Mouse (Mus musculus) cerebellum, adult 11-12 months (tissue): ENCODE data around the gene Tnfsf18.
A peak's percentile ranks its signal among the peaks of the same experiment; 100 is the strongest.

Source experiments
- DNase-seq: peaks from one replicate; pipeline ENCODE4 v3.0.0; 2022

The Tnfsf18 gene

DNA sequence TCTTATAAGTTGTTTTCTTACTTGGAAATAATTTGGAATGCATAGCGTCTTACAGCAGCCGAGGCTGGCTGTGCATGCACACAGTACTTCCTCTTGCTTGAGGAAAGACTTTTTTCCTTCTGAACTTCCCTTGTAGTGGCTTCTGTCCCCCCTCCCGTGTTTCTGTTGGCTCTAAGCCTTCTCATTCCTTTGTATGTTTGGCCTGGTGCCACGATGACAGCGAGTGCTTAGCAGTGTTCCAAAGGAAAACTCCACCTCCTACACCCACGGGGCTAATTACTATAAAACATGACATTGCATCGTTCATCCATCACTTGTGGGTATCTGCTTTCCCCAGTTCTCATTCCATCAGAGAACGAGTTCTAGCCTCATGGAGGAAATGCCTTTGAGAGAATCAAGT is at the start of gene Tnfsf18:
TSS of gene Tnfsf18 (plus strand) at position 313 of the 400 bp plus-strand sequence.
- no peak for DNase-seq

DNA sequence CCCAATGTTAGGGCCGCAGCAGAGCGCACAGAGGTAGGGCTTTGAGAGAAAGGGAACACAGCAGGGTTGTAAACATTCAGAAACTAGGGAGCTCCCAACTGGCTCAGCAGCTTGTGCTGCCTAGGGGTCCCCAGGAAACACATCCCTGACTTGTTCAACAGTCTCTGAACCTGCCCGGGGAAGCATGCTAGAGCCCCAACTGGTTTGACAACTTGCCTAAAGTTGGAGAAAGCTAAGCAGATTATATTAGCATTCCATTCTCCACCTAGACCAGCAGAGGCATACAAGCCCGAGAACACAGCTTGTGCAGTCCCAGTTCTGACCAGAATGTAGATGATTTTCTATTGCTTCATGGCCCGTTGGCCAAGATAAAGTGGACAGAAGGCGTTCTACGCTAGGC is 49.6 kb upstream of the Tnfsf18 start:
- no peak for DNase-seq

DNA sequence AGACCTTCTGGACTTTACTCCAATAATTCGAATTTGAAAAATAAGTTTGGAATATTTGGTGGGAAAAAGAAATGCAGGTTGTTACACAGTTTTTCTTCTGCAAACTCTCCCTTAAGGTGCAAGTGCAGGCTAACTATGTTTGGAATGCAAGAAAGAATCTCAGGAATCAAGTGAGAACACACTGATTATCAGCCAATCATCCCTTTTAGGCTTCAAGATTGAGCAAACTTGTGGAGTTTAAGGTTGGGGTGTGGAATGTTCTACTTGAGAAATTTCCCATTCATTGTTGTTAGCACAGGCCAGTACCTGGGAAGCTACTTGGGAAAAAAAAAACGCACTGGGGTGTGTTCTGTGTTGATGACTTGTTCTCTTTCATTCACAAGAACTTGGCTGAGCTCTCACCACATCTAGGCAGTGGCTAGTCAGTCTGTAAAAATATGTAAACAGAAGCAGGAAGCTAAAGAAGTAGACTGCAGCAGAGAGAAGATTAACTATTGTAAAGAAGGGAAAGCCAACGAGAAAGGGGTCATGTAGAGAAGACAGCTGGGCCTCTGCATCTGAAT is 42.7 kb upstream of the Tnfsf18 start:
- no peak for DNase-seq

DNA sequence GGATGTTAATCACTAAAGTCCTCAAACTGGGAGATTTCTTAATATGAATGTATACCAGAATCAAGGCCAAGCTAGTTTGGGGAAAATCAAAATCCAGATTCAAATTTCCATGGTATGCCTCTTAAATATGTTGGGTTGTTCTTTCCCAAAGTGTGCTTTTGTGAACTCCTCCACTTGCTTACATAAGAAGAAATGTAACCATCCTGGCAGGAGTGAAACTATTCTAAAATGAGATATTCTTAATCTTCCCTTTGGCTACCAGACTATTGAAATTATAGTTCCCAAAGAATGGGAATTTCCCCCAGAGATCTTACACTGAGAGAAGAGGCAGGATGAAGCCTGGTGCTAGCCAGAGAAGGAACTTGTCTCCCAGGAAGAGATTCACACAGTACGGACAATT is 42.2 kb upstream of the Tnfsf18 start:
- DNase-seq: no peak

DNA sequence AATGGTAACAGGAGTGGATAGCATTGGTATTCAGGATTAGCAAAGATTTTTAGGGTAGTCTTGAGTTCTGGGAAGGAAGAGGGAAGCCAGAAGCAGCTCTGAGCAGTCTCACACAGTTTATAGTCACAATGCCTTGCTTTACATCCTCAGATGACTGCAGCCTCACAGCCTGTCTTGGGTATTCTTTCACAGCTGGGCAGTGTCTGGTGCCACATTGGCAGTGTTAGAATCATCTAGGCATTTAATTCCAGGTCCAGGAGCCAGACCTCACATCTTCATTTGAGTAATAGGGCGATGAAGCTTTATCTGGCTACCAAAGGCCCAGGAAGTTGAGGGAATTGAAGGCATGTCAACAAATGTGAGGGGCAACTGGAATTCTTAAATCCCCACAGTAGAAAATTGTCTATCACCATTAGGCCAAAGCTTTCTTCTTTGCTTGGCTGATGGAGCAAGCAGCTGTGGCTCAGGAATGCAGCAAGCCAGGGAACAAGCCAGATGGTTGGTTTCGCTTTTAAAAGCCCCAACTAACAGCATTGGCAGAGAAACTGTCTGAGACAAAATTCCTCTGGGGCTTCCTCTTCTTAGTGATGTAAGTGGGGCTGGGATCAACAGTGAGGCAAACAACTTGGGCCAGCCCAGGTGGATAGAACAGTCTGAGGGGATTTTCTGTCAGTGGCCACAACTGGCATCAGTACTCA is 30.9 kb upstream of the Tnfsf18 start:
- DNase-seq: no peak

DNA sequence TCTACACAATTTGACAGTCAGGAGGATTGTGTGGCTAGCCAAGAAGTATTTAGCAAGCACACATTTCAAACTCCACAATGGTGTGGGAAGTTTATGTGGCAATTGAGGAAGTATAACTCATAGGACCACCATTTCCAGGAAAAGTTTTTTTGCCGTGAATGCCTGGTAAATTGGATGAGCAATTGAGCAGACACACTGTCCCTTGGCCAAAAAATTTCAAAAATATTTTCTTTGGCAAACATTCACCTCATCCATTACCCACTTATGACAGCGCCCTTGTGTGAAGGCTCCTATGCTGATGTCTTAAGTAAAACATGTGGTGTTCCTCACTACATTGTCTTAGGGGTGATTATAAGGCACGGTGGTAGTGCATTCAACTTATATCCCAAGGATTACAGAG is 17.2 kb upstream of the Tnfsf18 start:
- DNase-seq: no peak

DNA sequence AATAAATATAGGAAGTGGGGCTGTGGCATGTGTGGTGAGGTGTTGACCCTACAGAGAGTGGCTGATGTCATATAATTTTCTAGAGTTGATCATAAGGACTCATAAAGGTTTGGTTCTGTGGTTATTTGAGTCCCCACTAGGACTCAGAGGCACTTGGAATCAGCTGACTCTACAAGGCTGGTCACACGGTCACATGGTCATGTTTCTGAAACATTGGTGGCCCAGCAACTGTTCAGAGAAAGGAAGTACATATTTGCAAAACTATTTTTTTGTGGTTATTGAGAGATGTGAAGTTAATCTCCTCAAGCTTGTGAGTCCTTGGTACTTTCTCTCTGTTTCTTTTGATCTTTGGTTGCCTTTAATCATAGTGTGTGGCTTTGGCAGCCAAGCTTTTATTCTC is 14.6 kb upstream of the Tnfsf18 start:
- DNase-seq: no peak

DNA sequence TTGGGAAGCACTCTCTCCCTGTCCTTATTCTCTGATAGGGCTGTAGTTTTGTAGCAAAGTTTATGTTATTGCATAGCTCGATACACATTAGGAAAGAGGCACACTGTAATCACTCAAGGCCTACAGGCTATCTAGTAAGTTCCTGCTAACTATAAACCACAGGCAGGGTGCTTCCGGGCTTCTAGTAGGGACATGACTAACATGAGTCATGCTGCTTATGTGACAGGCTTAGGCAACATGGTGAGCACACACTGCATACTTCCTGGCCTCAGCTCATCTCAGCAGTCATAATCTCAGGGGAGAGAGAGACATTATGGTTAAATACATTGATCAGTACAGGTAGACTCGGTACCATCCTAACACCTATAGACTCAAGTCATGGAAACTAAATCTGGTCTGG is 12.2 kb upstream of the Tnfsf18 start:
- no peak for DNase-seq

DNA sequence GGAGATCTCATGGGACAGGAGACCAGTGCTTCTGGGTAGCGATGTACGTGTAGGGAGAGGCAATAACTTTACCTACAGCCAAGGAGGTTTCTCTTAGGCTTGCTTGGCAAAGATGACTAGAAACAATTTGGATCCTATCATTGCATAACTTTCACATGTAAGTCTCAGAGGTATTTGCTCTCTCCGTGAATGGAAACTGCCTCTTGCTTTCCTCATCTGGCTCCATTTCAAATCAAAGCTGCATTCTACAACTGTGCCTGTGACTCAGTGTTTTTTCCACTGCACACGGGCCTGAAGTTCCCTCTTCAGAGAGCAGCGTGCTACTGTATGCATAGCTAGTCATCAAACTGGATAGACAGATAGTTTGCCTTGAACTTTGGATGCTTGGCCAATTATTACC is 7.4 kb upstream of the Tnfsf18 start:
- no peak for DNase-seq

DNA sequence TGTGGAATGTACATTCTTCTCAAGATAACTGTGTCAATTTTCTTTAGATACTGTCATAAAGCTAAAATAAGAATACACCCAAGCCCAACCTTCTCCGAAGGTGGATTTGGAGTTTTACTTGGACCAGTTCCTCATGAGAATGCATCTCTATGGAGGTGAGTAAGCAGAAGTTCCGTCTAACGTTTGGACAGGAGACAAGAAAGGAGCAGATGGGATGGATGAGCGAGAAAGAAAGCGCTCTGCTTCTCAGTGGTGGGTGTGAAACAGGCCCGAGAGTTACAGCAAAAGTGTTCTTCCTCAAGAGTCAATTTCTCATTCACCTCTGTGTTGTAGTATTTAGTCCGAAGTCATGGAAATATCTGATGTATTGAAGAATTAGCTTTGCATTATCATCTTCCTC is 2.7 kb upstream of the Tnfsf18 start:
- DNase-seq: no peak

DNA sequence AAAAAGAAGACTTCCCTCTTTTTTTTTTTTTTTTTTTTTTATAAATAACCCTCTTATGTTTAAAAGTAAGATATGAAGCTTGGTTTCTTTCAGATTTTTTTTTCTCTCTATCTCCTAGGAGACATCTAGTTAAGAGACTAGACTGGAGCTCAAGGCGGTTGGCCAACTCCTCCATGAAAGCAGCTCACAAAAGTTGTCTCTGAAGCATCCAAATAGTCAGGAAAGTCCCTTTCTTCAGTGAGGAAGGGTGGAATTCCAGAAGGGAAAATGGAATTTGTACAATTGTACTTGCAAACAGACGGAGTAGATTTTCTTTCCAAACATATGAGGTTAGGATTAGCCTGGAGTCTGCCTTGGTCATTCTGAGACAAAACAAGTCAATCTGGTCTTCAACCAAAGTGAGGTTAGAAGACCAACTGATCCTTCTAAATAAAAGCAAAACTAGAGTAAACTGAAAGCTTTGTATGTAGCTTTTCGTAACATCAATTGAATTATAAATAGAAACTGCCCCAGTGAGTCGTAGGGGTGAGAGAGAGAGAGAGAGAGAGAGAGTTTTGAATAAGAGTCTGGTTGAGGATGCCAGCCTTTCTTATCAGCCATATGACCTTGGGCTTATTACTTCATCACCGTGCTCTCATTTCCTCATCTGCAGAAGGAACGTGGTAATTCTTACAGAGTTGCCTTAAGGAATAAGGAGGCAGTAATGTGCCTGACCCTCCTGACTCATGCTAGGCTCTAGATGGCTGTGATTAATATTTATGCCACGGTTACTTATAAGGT is 2.6 kb downstream of the Tnfsf18 start:
- DNase-seq: no peak

DNA sequence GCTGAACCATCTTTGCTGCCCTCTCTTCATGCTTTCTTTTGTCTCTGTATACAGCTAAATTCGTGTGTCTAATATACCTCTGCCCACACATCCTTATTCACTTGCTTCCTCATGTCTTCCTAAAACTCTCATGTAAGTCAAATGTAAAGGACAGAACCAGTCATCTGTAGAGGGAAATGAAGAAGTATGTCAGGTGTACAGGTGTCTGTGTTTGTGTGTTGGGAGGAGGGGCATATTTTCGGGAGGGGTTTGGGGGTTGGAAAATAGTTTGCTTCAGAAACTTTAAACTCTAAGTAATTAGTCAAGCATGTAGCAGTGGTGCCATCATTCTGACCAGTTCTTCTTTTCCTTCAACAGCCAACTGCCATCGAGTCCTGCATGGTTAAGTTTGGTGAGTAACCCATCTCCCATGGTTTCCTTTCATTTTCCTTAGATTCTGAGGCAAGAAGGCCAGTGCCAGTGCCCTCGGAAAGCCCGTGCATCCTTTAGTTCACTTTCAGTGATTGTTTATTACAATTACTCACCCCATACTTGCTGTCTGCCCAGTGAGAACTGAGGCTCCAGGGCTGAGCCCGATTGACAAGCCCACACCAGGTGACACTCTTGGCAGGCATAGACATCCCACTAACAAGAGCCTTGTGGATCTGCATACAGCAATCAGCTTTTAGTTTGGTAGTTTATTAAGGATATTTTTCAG is 5.8 kb downstream of the Tnfsf18 start:
- no peak for DNase-seq

DNA sequence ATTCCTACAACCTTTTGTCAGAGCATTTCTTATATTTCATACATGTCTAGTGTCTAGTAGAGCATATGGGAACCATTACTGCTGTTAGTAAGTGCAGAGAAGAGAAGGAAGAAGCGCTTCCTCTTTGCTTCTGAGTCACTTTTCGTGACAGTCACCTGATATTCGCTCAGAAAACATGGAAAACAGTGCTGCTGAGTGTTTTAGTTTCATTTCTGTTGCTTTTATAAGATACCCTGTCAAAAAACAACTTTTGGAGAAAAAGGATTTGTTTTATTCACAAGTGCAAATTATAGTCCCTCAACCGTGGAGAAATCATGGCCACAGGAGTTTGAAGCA is 6.3 kb downstream of the Tnfsf18 start:
- DNase-seq: no peak

DNA sequence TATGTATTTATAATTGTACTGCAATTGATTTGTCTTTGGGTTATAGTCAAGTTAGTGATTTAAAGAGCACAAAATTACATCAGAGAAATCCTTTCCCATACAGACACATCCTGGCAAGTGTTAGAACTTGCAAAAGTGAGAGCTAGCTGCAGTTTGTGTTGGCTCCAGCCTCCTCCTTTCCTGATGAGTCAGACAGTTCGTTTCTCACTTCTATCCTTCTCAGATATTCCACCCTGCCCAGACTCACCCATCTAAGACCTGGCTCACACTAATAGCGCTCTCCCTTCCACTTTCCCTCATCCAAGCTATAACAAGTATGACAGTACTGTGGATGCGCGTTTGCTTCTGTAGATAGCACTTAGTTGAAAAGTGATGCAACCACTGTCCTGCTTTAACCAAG is 11.9 kb downstream of the Tnfsf18 start:
- no peak for DNase-seq

DNA sequence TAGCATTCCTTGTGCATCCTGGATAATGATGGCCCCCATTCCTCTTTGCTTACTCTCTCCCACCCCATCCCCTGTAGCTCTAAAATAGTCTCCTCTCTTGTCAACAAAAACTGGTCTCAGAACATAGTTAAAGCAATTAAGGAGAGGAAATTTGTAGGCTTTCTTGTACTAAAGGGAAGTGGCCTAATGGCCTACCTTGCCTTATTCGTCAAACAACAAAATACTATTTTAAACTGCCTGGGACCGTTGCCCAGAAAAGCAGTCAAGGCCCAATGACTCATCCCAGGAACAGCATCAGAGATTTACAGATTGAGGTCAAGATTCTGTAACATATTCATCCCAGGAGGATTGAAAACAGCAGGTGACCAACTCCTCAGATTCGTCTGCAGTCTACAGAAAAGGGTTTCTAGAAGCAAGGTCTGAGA is 13.2 kb downstream of the Tnfsf18 start:
- DNase-seq: peak; percentile 23

DNA sequence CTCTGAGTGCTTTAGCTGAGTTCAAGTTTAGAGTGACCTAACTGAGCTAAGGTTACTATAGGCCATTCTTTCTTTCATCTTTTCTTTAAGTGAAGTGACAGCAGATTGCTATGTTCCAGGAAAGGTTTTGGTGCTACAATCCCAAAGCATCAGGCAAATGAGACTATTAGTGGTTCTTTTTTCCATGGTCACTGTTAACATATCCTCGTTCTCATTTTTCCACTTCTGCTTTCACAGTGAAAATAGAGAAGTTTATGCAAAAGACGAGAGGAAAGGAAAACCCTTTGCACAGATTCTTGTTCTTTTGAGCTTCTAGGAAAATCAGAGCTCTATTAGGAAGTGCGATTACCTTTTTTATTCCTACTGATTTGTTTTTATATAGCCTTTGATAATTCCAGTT is 22.9 kb downstream of the Tnfsf18 start:
- no peak for DNase-seq

DNA sequence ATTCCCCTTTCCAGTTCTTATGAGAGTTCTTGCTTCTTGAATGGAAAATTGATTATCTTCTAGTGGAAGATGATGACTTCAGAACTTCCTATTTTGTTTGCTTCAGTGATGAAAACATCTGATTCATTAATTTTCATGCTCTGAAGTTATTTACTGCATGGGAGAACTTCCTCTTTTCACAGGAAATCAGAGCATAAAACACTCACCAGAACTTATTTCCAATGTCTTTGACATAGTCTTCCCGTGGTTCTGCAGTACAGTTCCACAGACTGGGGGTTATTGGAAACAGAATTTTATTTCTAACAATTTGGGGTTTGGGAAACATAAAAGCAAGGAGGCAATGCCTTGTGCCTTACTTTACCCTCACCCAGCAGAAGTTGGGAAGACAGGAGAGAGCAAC is 25.8 kb downstream of the Tnfsf18 start:
- no peak for DNase-seq

DNA sequence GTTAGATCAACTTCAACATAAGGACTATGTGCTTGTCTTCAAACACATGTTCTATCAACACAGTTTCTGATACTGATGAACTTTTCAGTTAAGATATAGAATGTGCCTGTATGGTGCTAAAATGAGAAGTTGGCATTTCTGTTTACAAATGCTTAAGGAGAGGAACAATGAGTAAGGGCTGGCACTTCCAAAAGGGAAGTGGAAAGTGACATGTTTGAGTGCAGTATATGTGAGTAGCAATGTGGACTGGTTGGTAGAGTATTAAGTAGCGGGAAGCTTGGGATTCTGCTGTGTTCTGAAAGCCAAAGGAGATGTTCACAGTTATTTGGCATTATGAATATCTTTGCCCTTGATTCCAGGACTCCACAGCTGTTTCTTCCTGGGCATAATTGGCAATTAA is 33.7 kb downstream of the Tnfsf18 start:
- DNase-seq: no peak

DNA sequence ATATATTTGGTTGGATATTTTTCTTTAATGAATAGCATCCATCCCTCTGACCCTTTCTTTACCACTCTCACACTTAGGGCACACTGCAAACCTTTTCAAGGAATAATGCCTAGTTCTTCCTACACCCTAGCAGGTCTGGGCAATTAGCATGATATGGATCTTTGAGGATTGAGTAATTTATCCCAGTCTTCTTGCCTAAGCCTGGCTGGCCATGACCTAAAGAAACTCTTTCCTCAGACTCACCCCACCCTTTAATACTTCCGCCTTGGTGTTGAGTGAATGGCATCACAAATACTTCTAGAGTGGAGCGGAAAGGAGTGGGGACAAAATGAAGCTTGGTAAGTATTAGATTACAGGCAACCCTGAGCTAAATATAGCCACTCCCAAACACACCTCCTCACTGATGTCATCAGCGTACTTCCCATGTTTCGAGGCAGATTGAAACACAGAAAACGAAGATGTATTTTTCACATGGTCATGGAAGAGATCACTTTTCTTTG is 56.2 kb downstream of the Tnfsf18 start:
- DNase-seq: no peak

DNA sequence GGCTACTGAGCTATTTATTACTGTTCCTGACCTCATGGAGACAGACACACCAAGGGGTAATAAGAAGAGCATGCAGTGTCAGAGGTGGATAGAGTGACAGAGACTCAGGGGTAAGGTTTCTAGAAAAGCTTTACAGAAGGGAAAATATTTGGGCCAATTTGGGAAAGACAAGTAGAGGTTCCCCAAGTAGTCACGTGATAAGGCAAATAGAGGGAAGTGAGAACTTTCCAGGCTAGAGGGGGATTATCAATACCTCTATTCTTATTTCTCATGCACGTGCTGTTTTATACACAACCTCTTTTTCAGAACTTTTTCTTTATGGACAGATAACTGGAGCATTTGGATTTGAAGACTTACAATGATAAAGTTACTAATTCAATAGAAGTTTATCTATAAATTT is 57.6 kb downstream of the Tnfsf18 start:
- no peak for DNase-seq
